Mouse (Mus musculus): Measurements from ENCODE around the gene Ssh1. TPM values are rescaled to one million over a fixed set of nuclear protein-coding genes. Genes with fewer than 3 reads are reported as not detected.

Gene Ssh1
- total and polyA plus RNA-seq, 2 experiments from 2014 or later, result 6.8 to 10.0 TPM

DNA sequence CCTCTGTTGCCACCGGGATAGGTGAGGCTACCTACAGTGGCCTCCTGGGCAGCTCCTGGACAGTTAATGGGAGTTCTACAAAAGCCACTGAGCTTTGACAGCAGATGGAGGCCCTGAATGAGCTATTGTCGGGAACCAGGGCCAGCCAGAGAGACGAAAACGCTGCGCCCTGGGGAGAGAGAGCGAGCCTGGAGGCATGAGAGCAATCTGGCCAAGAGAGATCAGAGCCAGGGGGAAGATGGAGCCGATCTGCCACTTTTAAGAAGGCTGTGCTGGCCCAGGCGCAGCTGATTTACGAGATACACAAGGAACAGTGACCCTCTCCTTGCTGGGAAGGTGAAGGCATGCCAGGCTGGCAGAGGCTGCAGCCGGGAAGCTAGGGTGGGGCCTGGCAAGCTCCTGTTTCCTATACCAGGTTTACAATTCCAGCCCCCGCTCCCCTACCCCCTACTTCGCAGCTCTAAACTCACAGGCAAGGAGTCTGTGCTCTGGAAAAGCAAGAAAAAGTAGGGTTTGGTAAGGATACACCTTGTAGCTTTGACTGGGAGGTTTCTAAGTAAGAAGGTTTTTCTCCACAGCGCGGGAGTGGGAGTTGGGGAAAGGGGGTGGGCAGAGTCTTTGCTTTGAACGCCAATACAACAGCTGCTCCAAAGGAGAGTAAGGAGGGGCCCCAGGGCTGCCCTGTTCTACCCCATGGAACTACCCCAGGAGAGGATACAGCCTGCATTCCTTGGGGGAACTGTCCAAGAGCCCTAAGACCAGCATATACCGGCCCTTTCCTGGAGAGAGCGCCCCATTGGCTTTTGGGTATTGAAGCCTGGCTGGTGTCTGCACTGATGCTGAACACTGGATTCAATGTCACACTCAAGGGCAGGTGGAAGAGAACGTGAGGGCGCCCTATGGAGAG is 42.7 kb downstream of the Ssh1 start:
- no peaks in the 10 kb centered on the region for H3K9me3 ChIP-seq (replicated peaks; ENCODE audit: control insufficient read depth, low read length)
- no peak overlapping the region for H3K4me3 ChIP-seq (ENCODE audit: low read depth, low read length)
- peaks cover 15% of the 10 kb centered on the region for H3K4me1 ChIP-seq (ENCODE audit: control insufficient read depth, insufficient read depth)
- WGBS, result 61% methylated on average over 19 of the region's 19 CpGs
- ATAC-seq (ENCODE audit: insufficient read depth, low read depth) (no peak), DNase-seq (ENCODE audit: low spot score) (no peak)
- peaks cover 56% of the 10 kb centered on the region for H3K36me3 ChIP-seq (replicated peaks; ENCODE audit: control insufficient read depth, insufficient read depth, low read length)
- peak overlapping the region; percentile 28; the same call in 1 of the 2 replicates for H3K9ac ChIP-seq (replicated peaks; ENCODE audit: low read depth, low read length)
- H3K27ac ChIP-seq (ENCODE audit: low read depth), result peak overlapping the region; percentile 53
- TF ChIP-seq EP300 (IDR thresholded peaks at IDR 0.05; ENCODE audit: low read depth), result no peak
- TF ChIP-seq CTCF (IDR thresholded peaks at IDR 0.05; ENCODE audit: low read depth), result no peak
- no peaks in the 10 kb centered on the region for H3K27me3 ChIP-seq (ENCODE audit: control insufficient read depth, insufficient read depth, low read length)
- H3K4me2 ChIP-seq (ENCODE audit: low read depth, low read length), result no peak overlapping the region

DNA sequence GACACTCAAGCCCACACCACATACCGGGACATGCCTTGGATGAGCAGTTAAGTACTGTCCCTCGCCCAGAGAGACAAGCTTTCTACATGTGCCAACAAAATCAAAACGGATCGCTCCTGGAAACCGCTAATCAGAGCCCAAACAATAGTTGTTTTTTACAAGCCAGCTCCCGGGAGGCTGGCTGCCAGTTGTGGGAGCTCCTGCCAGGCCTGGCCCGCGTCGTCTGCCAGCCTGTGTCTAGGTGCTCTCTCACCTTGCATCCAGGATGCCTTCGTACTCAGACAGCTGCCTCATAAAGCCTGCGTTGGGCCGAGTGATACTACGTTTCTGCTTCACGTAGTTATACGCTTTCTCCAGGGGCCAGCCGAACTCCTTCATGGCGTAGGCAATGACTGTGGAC is 43.6 kb downstream of the Ssh1 start:
- Histone ChIP-seq H3K4me2 (ENCODE audit: low read depth, low read length) (no peak overlapping the region), H3K27ac (ENCODE audit: low read depth) (no peak overlapping the region), H3K36me3 (replicated peaks; ENCODE audit: control insufficient read depth, insufficient read depth, low read length) (peaks cover 61% of the 10 kb centered on the region), H3K4me3 (ENCODE audit: low read depth, low read length) (no peak overlapping the region), H3K9ac (replicated peaks; ENCODE audit: low read depth, low read length) (no peak overlapping the region), H3K27me3 (ENCODE audit: control insufficient read depth, insufficient read depth, low read length) (no peaks in the 10 kb centered on the region), H3K4me1 (ENCODE audit: control insufficient read depth, insufficient read depth) (peaks cover 15% of the 10 kb centered on the region), H3K9me3 (replicated peaks; ENCODE audit: control insufficient read depth, low read length) (no peaks in the 10 kb centered on the region)
- ATAC-seq (ENCODE audit: insufficient read depth, low read depth) (no peak), DNase-seq (ENCODE audit: low spot score) (no peak)
- WGBS, result 81% methylated on average over 17 of the region's 17 CpGs
- TF ChIP-seq CTCF (IDR thresholded peaks at IDR 0.05; ENCODE audit: low read depth), result no peak
- TF ChIP-seq EP300 (IDR thresholded peaks at IDR 0.05; ENCODE audit: low read depth), result no peak

- ATAC-seq (ENCODE audit: insufficient read depth, low read depth), result no peak
- 73% methylated on average over 2 of the region's 2 CpGs for WGBS
Observed at GRCm38 (mm10) chr5:113947280-113947679, 46.4 kb downstream of the Ssh1 start.

GRCm38 (mm10) chr5:113945126-113945525 is 48.6 kb downstream of the Ssh1 start:
- ATAC-seq (ENCODE audit: insufficient read depth, low read depth), result no peak
- no peaks in the 10 kb centered on the region for H3K27me3 ChIP-seq (ENCODE audit: control insufficient read depth, insufficient read depth, low read length)

More at GRCm38 (mm10) chr5:113947280-113947679, 46.4 kb downstream of the Ssh1 start:
- Histone ChIP-seq H3K4me3 (ENCODE audit: low read depth, low read length) (no peak overlapping the region), H3K9me3 (replicated peaks; ENCODE audit: control insufficient read depth, low read length) (no peaks in the 10 kb centered on the region), H3K4me1 (ENCODE audit: control insufficient read depth, insufficient read depth) (peaks cover 15% of the 10 kb centered on the region), H3K27ac (ENCODE audit: low read depth) (no peak overlapping the region), H3K9ac (replicated peaks; ENCODE audit: low read depth, low read length) (no peak overlapping the region), H3K36me3 (replicated peaks; ENCODE audit: control insufficient read depth, insufficient read depth, low read length) (peaks cover 72% of the 10 kb centered on the region), H3K4me2 (ENCODE audit: low read depth, low read length) (no peak overlapping the region), H3K27me3 (ENCODE audit: control insufficient read depth, insufficient read depth, low read length) (no peaks in the 10 kb centered on the region)
- TF ChIP-seq EP300 (IDR thresholded peaks at IDR 0.05; ENCODE audit: low read depth) (no peak), CTCF (IDR thresholded peaks at IDR 0.05; ENCODE audit: low read depth) (no peak)
- no peak for DNase-seq (ENCODE audit: low spot score)

GRCm38 (mm10) chr5:113943328-113943727 is 50.4 kb downstream of the Ssh1 start:
- Histone ChIP-seq H3K4me3 (ENCODE audit: low read depth, low read length) (no peak overlapping the region), H3K4me1 (ENCODE audit: control insufficient read depth, insufficient read depth) (peaks cover 1% of the 10 kb centered on the region; the same call in 1 of the 2 replicates), H3K9ac (replicated peaks; ENCODE audit: low read depth, low read length) (no peak overlapping the region), H3K4me2 (ENCODE audit: low read depth, low read length) (no peak overlapping the region), H3K27me3 (ENCODE audit: control insufficient read depth, insufficient read depth, low read length) (no peaks in the 10 kb centered on the region), H3K36me3 (replicated peaks; ENCODE audit: control insufficient read depth, insufficient read depth, low read length) (peaks cover 64% of the 10 kb centered on the region), H3K9me3 (replicated peaks; ENCODE audit: control insufficient read depth, low read length) (no peaks in the 10 kb centered on the region), H3K27ac (ENCODE audit: low read depth) (no peak overlapping the region)
- ATAC-seq (ENCODE audit: insufficient read depth, low read depth) (no peak), DNase-seq (ENCODE audit: low spot score) (no peak)
- WGBS, result 81% methylated on average over 12 of the region's 12 CpGs
- TF ChIP-seq CTCF (IDR thresholded peaks at IDR 0.05; ENCODE audit: low read depth) (no peak), EP300 (IDR thresholded peaks at IDR 0.05; ENCODE audit: low read depth) (no peak)

More at GRCm38 (mm10) chr5:113945126-113945525, 48.6 kb downstream of the Ssh1 start:
- WGBS, result 92% methylated on average over 6 of the region's 6 CpGs
- Histone ChIP-seq H3K9ac (replicated peaks; ENCODE audit: low read depth, low read length) (no peak overlapping the region), H3K4me2 (ENCODE audit: low read depth, low read length) (no peak overlapping the region), H3K4me3 (ENCODE audit: low read depth, low read length) (no peak overlapping the region), H3K9me3 (replicated peaks; ENCODE audit: control insufficient read depth, low read length) (no peaks in the 10 kb centered on the region), H3K27ac (ENCODE audit: low read depth) (no peak overlapping the region), H3K36me3 (replicated peaks; ENCODE audit: control insufficient read depth, insufficient read depth, low read length) (peaks cover 77% of the 10 kb centered on the region), H3K4me1 (ENCODE audit: control insufficient read depth, insufficient read depth) (no peaks in the 10 kb centered on the region)
- TF ChIP-seq EP300 (IDR thresholded peaks at IDR 0.05; ENCODE audit: low read depth), result no peak
- TF ChIP-seq CTCF (IDR thresholded peaks at IDR 0.05; ENCODE audit: low read depth), result no peak
- DNase-seq (ENCODE audit: low spot score), result no peak
